Mouse (Mus musculus) hematopoietic multipotent progenitor cell, adult 10-12 weeks (in vitro differentiated cells): ENCODE results near the gene Mtx3. TPM values are rescaled to one million over a fixed set of nuclear protein-coding genes. Genes with fewer than 3 reads are reported as not detected.

Experiments
- polyA plus RNA-seq: library from polyadenylated mRNA; stranded (reverse); fragments of >175 nt; gene quantifications from 2 replicates; pipeline ENCODE4 v1.2.3, GENCODE M21; 2012; ENCODE audit warnings: low replicate concordance

Gene Mtx3
- 1.6 and 1.9 TPM in 2 replicates for polyA plus RNA-seq

DNA sequence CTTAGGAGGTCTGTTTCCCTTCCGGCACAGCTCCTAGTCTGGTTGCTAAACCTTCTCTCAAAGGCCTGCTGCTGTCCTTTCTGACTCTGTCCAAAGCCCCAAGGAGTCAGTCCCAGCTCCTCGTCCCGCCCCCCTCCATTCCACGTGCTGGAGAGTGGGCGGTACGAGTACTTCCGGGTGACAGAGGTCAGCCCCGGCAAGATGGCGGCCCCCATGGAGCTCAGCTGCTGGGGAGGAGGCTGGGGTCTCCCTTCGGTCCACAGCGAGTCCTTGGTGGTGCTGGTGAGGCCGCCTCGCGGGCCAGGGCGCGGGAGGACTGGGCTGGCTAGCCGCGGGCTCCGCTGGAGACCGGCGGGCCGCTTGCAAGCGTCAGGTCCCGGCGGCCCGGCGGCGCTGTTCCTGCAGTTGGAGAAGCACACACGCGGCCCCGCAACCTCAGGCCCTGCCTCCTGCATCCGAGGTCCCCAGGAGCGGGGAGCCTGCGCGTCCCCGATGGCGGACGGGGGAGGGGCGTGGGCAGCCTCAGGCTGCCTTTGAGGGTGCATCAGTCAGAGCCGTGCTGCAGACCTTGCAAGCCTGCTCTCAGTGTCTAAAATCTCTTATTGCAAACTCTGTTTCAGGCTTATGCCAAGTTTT is at the start of gene Mtx3:
Gene Mtx3 (plus strand): TSS at position 175 of the 636 bp plus-strand sequence.

Other genes with a start within 250 kb of the Mtx3 start
- gene Serinc5, start 233.7 kb upstream of the Mtx3 start, polyA plus RNA-seq: 9.5 and 10.8 TPM in 2 replicates
- 0.04 TPM in 1 of 2 replicates, not detected in the other for gene Thbs4, start 49.9 kb upstream of the Mtx3 start, polyA plus RNA-seq